Mouse (Mus musculus) heart, postnatal 0 days (tissue): ENCODE measurements around the gene Tpcn1.

Experiments
- CTCF ChIP-seq: IDR thresholded peaks from 2 replicates; pipeline ENCODE4 v1.5.1; 2016; ENCODE audit warnings: antibody characterized with exemption, control low read depth, low read depth
- EP300 ChIP-seq: IDR thresholded peaks from 2 replicates; pipeline ENCODE4 v1.6.1; 2016; ENCODE audit warnings: antibody characterized with exemption, low read depth

DNA sequence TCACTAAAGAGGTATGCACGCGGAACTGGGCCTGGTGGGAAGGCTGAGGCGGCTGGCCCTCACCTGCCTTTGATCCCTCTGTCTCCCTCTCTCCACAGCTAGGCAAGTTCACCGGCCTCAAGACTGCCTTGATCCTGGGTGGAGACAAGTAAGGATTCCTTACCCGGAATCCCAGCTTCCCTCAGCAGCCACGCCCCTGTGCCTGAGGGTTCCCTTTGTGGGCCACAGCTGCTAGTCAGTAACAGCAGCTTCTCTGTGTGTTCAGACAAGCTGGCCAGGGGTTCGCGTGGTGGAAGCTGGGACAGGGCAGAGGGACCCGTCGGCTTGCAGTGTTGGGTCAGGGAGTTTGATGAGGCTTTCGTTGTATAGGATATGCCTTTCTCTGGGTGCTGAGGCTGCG is 30.3 kb upstream of the Tpcn1 start:
- TF ChIP-seq EP300 (no peak), CTCF (no peak)
